Mouse (Mus musculus) kidney, adult 2 months (tissue): ENCODE results near the gene Saysd1.

Source experiments
- CTCF ChIP-seq: fragments of 200-500 bp; conservative IDR thresholded peaks from 2 replicates; pipeline ENCODE4 v1.5.1; 2011; ENCODE audit warnings: low read depth, mild to moderate bottlenecking, control low read depth, low read length, moderate library complexity, mixed read lengths; ENCODE audit not compliant: insufficient read depth, insufficient read length
- POLR2A ChIP-seq: fragments of 200-500 bp; IDR thresholded peaks from one replicate; pipeline ENCODE4 v1.6.1; 2011; ENCODE audit warnings: low read depth, low read length, control low read depth

- TF ChIP-seq POLR2A = no peak
- no peak for TF ChIP-seq CTCF
Observed at GRCm38 (mm10) chr14:20128162-20128561, 10.2 kb downstream of the Saysd1 start.
